In the genomic region with DNA sequence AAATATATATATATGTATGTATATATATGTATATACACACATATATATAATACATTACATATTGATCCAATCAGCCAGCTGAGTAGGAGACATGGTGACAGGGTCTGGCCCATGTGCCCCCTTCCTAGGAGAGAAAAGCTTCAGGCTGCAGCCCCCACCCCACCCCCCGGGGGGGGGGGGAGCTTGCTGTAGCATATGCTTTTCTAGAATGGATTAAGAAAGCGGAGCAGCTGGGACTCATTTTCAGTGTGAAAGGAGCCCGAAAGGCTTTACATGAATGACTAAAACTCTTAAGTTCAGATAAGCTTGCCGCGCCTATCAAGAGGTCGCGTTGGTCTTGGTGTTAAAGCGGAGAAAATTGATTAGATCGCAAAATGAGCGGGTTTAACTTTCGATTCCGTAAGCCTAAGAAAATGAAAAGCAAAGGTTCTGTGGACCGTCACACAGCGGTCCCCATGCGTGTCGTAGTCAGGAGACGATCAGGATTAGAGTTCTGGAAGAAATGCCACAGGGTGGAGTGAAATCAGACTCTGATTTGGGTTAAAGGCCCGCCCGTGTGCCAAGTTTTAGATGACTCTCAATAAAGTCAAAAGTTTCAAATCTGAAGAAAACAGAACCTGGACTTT, we compare ENCODE assay signal across 17 mouse cellular contexts.
DNase-seq lines count a peak whose midpoint lies in the region; ATAC-seq and TF ChIP-seq lines count a peak whose summit lies in the region.
"Had no signal": no experiment of that assay in that cellular context is flagged by ENCODE, and none has a peak within 500 bp of the region (broad histone marks: within the 10 kb centered on the region; RNA-seq: fewer than 3 reads in every experiment).

No protein-coding gene starts in this region.

- H3K4me1 ChIP-seq in forebrain, embryonic 11.5 days (replicated peaks; ENCODE audit: control insufficient read depth, insufficient read depth, low read length) = no peaks in the 10 kb centered on the region; the same call in 1 of the 2 replicates
- peaks cover 3% of the 10 kb centered on the region for H3K4me1 ChIP-seq in forebrain, embryonic 12.5 days
- H3K4me1 ChIP-seq in embryonic facial prominence, embryonic 13.5 days = no peaks in the 10 kb centered on the region
- H3K4me1 ChIP-seq in limb, embryonic 14.5 days (ENCODE audit: control insufficient read depth, insufficient read depth, low read length) = no peaks in the 10 kb centered on the region
- H3K4me1 ChIP-seq: heart, embryonic 12.5 days; hindbrain, embryonic 15.5 days; liver, embryonic 15.5 days had no signal

- no peak overlapping the region for H3K4me3 ChIP-seq in forebrain, embryonic 11.5 days (ENCODE audit: low read depth, low read length)
- no peak overlapping the region for H3K4me3 ChIP-seq in forebrain, embryonic 12.5 days (replicated peaks)
- H3K4me3 ChIP-seq in embryonic facial prominence, embryonic 13.5 days = 0 out of 2 replicates have a peak overlapping the region, but pooled peaks have one; percentile 8
- no peak overlapping the region for H3K4me3 ChIP-seq in limb, embryonic 14.5 days (replicated peaks; ENCODE audit: low read length)
- H3K4me3 ChIP-seq in layer of hippocampus, adult 2 months = no peak overlapping the region
- H3K4me3 ChIP-seq: heart, embryonic 12.5 days; hindbrain, embryonic 15.5 days; liver, embryonic 15.5 days had no signal

- H3K27me3 ChIP-seq in forebrain, embryonic 11.5 days (ENCODE audit: control insufficient read depth, insufficient read depth, low read length) = no peaks in the 10 kb centered on the region
- no peaks in the 10 kb centered on the region for H3K27me3 ChIP-seq in forebrain, embryonic 12.5 days
- no peaks in the 10 kb centered on the region for H3K27me3 ChIP-seq in embryonic facial prominence, embryonic 13.5 days
- H3K27me3 ChIP-seq in limb, embryonic 14.5 days (ENCODE audit: control insufficient read depth, insufficient read depth, low read length) = no peaks in the 10 kb centered on the region
- H3K27me3 ChIP-seq: heart, embryonic 12.5 days; hindbrain, embryonic 15.5 days; liver, embryonic 15.5 days had no signal

- no peak overlapping the region for H3K9ac ChIP-seq in forebrain, embryonic 11.5 days (ENCODE audit: low read length)
- H3K9ac ChIP-seq in forebrain, embryonic 12.5 days = no peak overlapping the region
- H3K9ac ChIP-seq in embryonic facial prominence, embryonic 13.5 days = no peak overlapping the region
- no peak overlapping the region for H3K9ac ChIP-seq in limb, embryonic 14.5 days (ENCODE audit: low read depth, low read length, severe bottlenecking)
- H3K9ac ChIP-seq: forebrain, postnatal 0 days; heart, embryonic 12.5 days; hindbrain, embryonic 15.5 days; liver, embryonic 15.5 days had no signal

- WGBS in forebrain, embryonic 11.5 days = 82% methylated on average over 19 of the region's 19 CpGs
- 84% methylated on average over 19 of the region's 19 CpGs for WGBS in forebrain, embryonic 12.5 days
- WGBS in embryonic facial prominence, embryonic 13.5 days = 51% methylated on average over 19 of the region's 19 CpGs
- 89% methylated on average over 19 of the region's 19 CpGs for WGBS in limb, embryonic 14.5 days

- no peak for TF ChIP-seq POLR2A in limb, embryonic 14.5 days (IDR thresholded peaks at IDR 0.05; ENCODE audit: borderline replicate concordance, extremely low read depth, insufficient read depth, insufficient read length)

- TF ChIP-seq CTCF in layer of hippocampus, adult 2 months (conservative IDR thresholded peaks at IDR 0.05) = no peak

- no peak overlapping the region for H3K4me2 ChIP-seq in forebrain, embryonic 11.5 days (ENCODE audit: low read depth, low read length, severe bottlenecking)
- H3K4me2 ChIP-seq in forebrain, embryonic 12.5 days = no peak overlapping the region
- H3K4me2 ChIP-seq in embryonic facial prominence, embryonic 13.5 days = peak overlapping the region; percentile 37
- no peak overlapping the region for H3K4me2 ChIP-seq in limb, embryonic 14.5 days (replicated peaks; ENCODE audit: low read depth, low read length, severe bottlenecking)
- H3K4me2 ChIP-seq: heart, embryonic 12.5 days; hindbrain, embryonic 15.5 days; liver, embryonic 15.5 days had no signal

- ATAC-seq in forebrain, embryonic 11.5 days (replicated peaks; ENCODE audit: low FRiP score) = 0 out of 2 replicates have a peak, but pooled peaks have one; percentile 37
- ATAC-seq in forebrain, embryonic 12.5 days (ENCODE audit: low FRiP score) = no peak
- no peak for ATAC-seq in embryonic facial prominence, embryonic 13.5 days (ENCODE audit: insufficient number of reproducible peaks, insufficient read depth, low FRiP score, low TSS enrichment, low read depth)
- peak; percentile 41 for ATAC-seq in limb, embryonic 14.5 days (ENCODE audit: low FRiP score, low read depth)
- ATAC-seq: forebrain, postnatal 0 days had no signal

- no peak for DNase-seq in forebrain, embryonic 11.5 days (ENCODE audit: low spot score)
- DNase-seq in limb, embryonic 14.5 days (ENCODE audit: low spot score) = no peak
- DNase-seq in neural tube, embryonic 10.5 days (ENCODE audit: extremely low spot score, low spot score) = peak; percentile 22
- DNase-seq in layer of hippocampus, postnatal 10 days (ENCODE audit: low spot score in 2 of 2) = no peak
- no peak for DNase-seq in gastrocnemius, postnatal 4 days (ENCODE audit: low spot score in 2 of 2)
- no peak for DNase-seq in layer of hippocampus, adult 2 months (ENCODE audit: low spot score in 2 of 2)
- DNase-seq: adrenal gland, adult 2 months; cerebellum, adult 9-11 months; forebrain, postnatal 0 days; gastrocnemius, postnatal 25 days; kidney, adult 9 months; thymus, postnatal 25 days had no signal

- H3K27ac ChIP-seq in forebrain, embryonic 11.5 days (ENCODE audit: low read depth, low read length) = no peak overlapping the region
- no peak overlapping the region for H3K27ac ChIP-seq in forebrain, embryonic 12.5 days
- no peak overlapping the region for H3K27ac ChIP-seq in embryonic facial prominence, embryonic 13.5 days
- no peak overlapping the region for H3K27ac ChIP-seq in limb, embryonic 14.5 days (replicated peaks; ENCODE audit: low read depth, low read length)
- no peak overlapping the region for H3K27ac ChIP-seq in layer of hippocampus, adult 2 months
- H3K27ac ChIP-seq: hindbrain, embryonic 15.5 days; liver, embryonic 15.5 days had no signal

- no peaks in the 10 kb centered on the region for H3K36me3 ChIP-seq in forebrain, embryonic 11.5 days (ENCODE audit: control insufficient read depth, insufficient read depth, low read length)
- no peaks in the 10 kb centered on the region for H3K36me3 ChIP-seq in forebrain, embryonic 12.5 days (replicated peaks)
- H3K36me3 ChIP-seq in embryonic facial prominence, embryonic 13.5 days = no peaks in the 10 kb centered on the region
- no peaks in the 10 kb centered on the region for H3K36me3 ChIP-seq in limb, embryonic 14.5 days (ENCODE audit: control insufficient read depth, insufficient read depth, low read length)
- H3K36me3 ChIP-seq: heart, embryonic 12.5 days; hindbrain, embryonic 15.5 days; liver, embryonic 15.5 days had no signal

- no peaks in the 10 kb centered on the region for H3K9me3 ChIP-seq in forebrain, embryonic 11.5 days (ENCODE audit: control insufficient read depth, low read length)
- no peaks in the 10 kb centered on the region for H3K9me3 ChIP-seq in forebrain, embryonic 12.5 days
- H3K9me3 ChIP-seq in embryonic facial prominence, embryonic 13.5 days = no peaks in the 10 kb centered on the region
- no peaks in the 10 kb centered on the region for H3K9me3 ChIP-seq in limb, embryonic 14.5 days (ENCODE audit: control insufficient read depth, low read length)
- H3K9me3 ChIP-seq: heart, embryonic 12.5 days; hindbrain, embryonic 15.5 days; liver, embryonic 15.5 days had no signal

Comparison
In these comparisons a context has a peak if more than half of its experiments do, and no peak if none do; other contexts are left out.
1. ATAC-seq: peak in forebrain, embryonic 11.5 days (single experiment) and limb, embryonic 14.5 days (single experiment); none in forebrain, embryonic 12.5 days (single experiment) and embryonic facial prominence, embryonic 13.5 days (single experiment).